Mouse (Mus musculus): Measurements from ENCODE around the gene Rac1. TPM values are rescaled to one million over a fixed set of nuclear protein-coding genes. Genes with fewer than 3 reads are reported as not detected.

Gene Rac1
- total RNA-seq, 2 experiments from 2014 or later, result 393 to 396 TPM

GRCm38 (mm10) chr5:143548401-143548846, 20.6 kb upstream of the Rac1 start:
- peak; percentile 77 for TF ChIP-seq CTCF (conservative IDR thresholded peaks at IDR 0.05)
- DNase-seq (ENCODE audit: low spot score in 2 of 2), result peak; percentile 97 to 98
- Histone ChIP-seq H3K27ac (peak overlapping the region; percentile 95), H3K4me3 (peak overlapping the region; percentile 91)

GRCm38 (mm10) chr5:143547866-143548265, 20.0 kb upstream of the Rac1 start:
- TF ChIP-seq CTCF (conservative IDR thresholded peaks at IDR 0.05), result no peak
- peak overlapping the region; percentile 63 for H3K27ac ChIP-seq
- H3K4me3 ChIP-seq, result peak overlapping the region; percentile 36; the same call in 1 of the 2 replicates
- DNase-seq (ENCODE audit: low spot score in 2 of 2), result no peak

- Histone ChIP-seq H3K4me3 (no peak overlapping the region), H3K27ac (no peak overlapping the region)
- peak; percentile 93 for TF ChIP-seq CTCF (conservative IDR thresholded peaks at IDR 0.05)
- peak; percentile 64 to 83 for DNase-seq (ENCODE audit: low spot score in 2 of 2)
Measured at GRCm38 (mm10) chr5:143547384-143547783, 19.5 kb upstream of the Rac1 start.

GRCm38 (mm10) chr5:143539111-143539510, 11.3 kb upstream of the Rac1 start:
- no peak for TF ChIP-seq CTCF (conservative IDR thresholded peaks at IDR 0.05)
- Histone ChIP-seq H3K4me3 (no peak overlapping the region), H3K27ac (no peak overlapping the region)
- DNase-seq (ENCODE audit: low spot score in 2 of 2), result no peak

GRCm38 (mm10) chr5:143537022-143537421, 9.2 kb upstream of the Rac1 start:
- H3K27ac ChIP-seq, result no peak overlapping the region
- DNase-seq (ENCODE audit: low spot score in 2 of 2), result no peak
- H3K4me3 ChIP-seq, result no peak overlapping the region
- no peak for TF ChIP-seq CTCF (conservative IDR thresholded peaks at IDR 0.05)

- H3K4me3 ChIP-seq, result no peak overlapping the region
- H3K27ac ChIP-seq, result no peak overlapping the region
- DNase-seq (ENCODE audit: low spot score in 2 of 2), result no peak
- no peak for TF ChIP-seq CTCF (conservative IDR thresholded peaks at IDR 0.05)
Measured at GRCm38 (mm10) chr5:143534922-143535321, 7.1 kb upstream of the Rac1 start.

GRCm38 (mm10) chr5:143530715-143531114, 2.9 kb upstream of the Rac1 start:
- no peak for TF ChIP-seq CTCF (conservative IDR thresholded peaks at IDR 0.05)
- Histone ChIP-seq H3K27ac (no peak overlapping the region), H3K4me3 (no peak overlapping the region)
- no peak for DNase-seq (ENCODE audit: low spot score in 2 of 2)

- peak overlapping the region; percentile 90 for H3K4me3 ChIP-seq
- peak overlapping the region; percentile 97 for H3K27ac ChIP-seq
- TF ChIP-seq CTCF (conservative IDR thresholded peaks at IDR 0.05), result no peak
- no peak for DNase-seq (ENCODE audit: low spot score in 2 of 2)
Measured at GRCm38 (mm10) chr5:143528308-143528683, 460 bp upstream of the Rac1 start.

- H3K4me3 ChIP-seq, result peak overlapping the region; percentile 90
- H3K27ac ChIP-seq, result peak overlapping the region; percentile 97
- TF ChIP-seq CTCF (conservative IDR thresholded peaks at IDR 0.05), result no peak
- no peak for DNase-seq (ENCODE audit: low spot score in 2 of 2)
Measured at GRCm38 (mm10) chr5:143526698-143527331, 1.0 kb downstream of the Rac1 start.

- no peak overlapping the region for H3K27ac ChIP-seq
- no peak for DNase-seq (ENCODE audit: low spot score in 2 of 2)
- peak overlapping the region; percentile 90 for H3K4me3 ChIP-seq
- no peak for TF ChIP-seq CTCF (conservative IDR thresholded peaks at IDR 0.05)
Measured at GRCm38 (mm10) chr5:143525454-143526225, 2.2 kb downstream of the Rac1 start.

GRCm38 (mm10) chr5:143522882-143523281, 5.0 kb downstream of the Rac1 start:
- Histone ChIP-seq H3K27ac (no peak overlapping the region), H3K4me3 (no peak overlapping the region)
- no peak for DNase-seq (ENCODE audit: low spot score in 2 of 2)
- no peak for TF ChIP-seq CTCF (conservative IDR thresholded peaks at IDR 0.05)

GRCm38 (mm10) chr5:143520415-143520814, 7.4 kb downstream of the Rac1 start:
- H3K4me3 ChIP-seq, result no peak overlapping the region
- TF ChIP-seq CTCF (conservative IDR thresholded peaks at IDR 0.05), result no peak
- DNase-seq (ENCODE audit: low spot score in 2 of 2), result no peak
- peak overlapping the region; percentile 15; the same call in 1 of the 2 replicates for H3K27ac ChIP-seq

GRCm38 (mm10) chr5:143518045-143518591, 9.7 kb downstream of the Rac1 start:
- Histone ChIP-seq H3K4me3 (no peak overlapping the region), H3K27ac (peak overlapping the region; percentile 32; the same call in 1 of the 2 replicates)
- no peak for DNase-seq (ENCODE audit: low spot score in 2 of 2)
- TF ChIP-seq CTCF (conservative IDR thresholded peaks at IDR 0.05), result no peak
